Mouse (Mus musculus) G1E (cell line): ENCODE results near the gene Spata19.

ENCODE experiments used
- CTCF ChIP-seq: IDR thresholded peaks from 2 replicates; pipeline ENCODE4 v1.5.1; 2012; ENCODE audit warnings: low read depth, low read length, inconsistent platforms, mixed read lengths
- GATA1 ChIP-seq: IDR thresholded peaks from 2 replicates; pipeline ENCODE4 v1.6.1; 2012; ENCODE audit warnings: borderline replicate concordance, low read length, inconsistent platforms, mixed read lengths
- GATA2 ChIP-seq: IDR thresholded peaks from 2 replicates; pipeline ENCODE4 v1.6.1; 2012; ENCODE audit warnings: low read depth, low read length, inconsistent platforms, borderline replicate concordance
- POLR2AphosphoS5 ChIP-seq: IDR thresholded peaks from 2 replicates; pipeline ENCODE4 v1.6.1; 2012; ENCODE audit warnings: low read depth, low read length, inconsistent platforms; ENCODE audit not compliant: insufficient replicate concordance
- TAL1 ChIP-seq: conservative IDR thresholded peaks from 2 replicates; pipeline ENCODE4 v1.6.1; 2012; ENCODE audit warnings: low read depth, low read length, inconsistent platforms, mixed read lengths

DNA sequence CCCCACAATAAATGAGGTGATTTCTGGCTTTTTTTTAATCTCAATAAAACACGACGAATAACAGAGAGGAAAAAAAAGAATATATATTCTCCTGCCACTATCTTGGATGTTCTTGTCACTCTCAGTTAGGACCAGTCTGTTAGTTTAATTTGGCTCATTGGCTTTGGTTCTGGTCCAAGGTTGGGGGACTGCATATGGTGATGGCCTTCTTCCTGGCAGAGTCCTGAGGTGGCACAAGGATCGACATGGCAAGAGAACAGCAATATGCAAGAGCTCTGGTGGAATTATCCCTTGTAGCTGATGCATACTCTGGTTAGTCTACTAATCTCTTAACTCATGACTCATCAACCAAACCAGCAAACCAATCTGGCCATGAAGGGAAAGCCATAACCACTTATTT lies 9.6 kb upstream of the Spata19 start:
- TF ChIP-seq TAL1 (no peak), CTCF (no peak), POLR2AphosphoS5 (no peak), GATA1 (no peak), GATA2 (no peak)
